Mouse (Mus musculus) lung, adult 2 months (tissue): Measurements from ENCODE around the gene Mrps7. TPM values are rescaled to one million over a fixed set of nuclear protein-coding genes. Genes with fewer than 3 reads are reported as not detected.
A peak's percentile ranks its signal among the peaks of the same experiment; 100 is the strongest.
"Not testable (repeated sequence)": the region's sequence is repeated elsewhere in the genome, so short reads cannot be mapped to it uniquely, and the experiment has no call there.

Experiments
- DNase-seq: peaks from one replicate; pipeline ENCODE4 v3.0.0; 2022
- H3K4me1 ChIP-seq: fragments of 200-500 bp; 2 replicates; pipeline ENCODE4 v1.6.1; 2011; ENCODE audit warnings: low read length; ENCODE audit not compliant: control insufficient read depth, insufficient read depth
- H3K4me3 ChIP-seq: fragments of 200-500 bp; replicated peaks from 2 replicates; pipeline ENCODE3; 2011; ENCODE audit warnings: low read depth, mild to moderate bottlenecking, control low read depth, low read length; ENCODE audit errors: extremely low read depth
- CTCF ChIP-seq: fragments of 200-500 bp; IDR thresholded peaks from 2 replicates; pipeline ENCODE4 v1.5.1; 2011; ENCODE audit warnings: mild to moderate bottlenecking, low read length, control low read depth; ENCODE audit not compliant: insufficient read depth
- POLR2A ChIP-seq: fragments of 200-500 bp; IDR thresholded peaks from 2 replicates; pipeline ENCODE4 v1.6.1; 2011; ENCODE audit warnings: low read depth, mild to moderate bottlenecking, control low read depth, low read length, borderline replicate concordance; ENCODE audit errors: extremely low read depth
- WGBS: fragments of 180-500 bp; shearing (Covaris S2); methylation state at CpG from one replicate; pipeline ENCODE4 v1.1.7; 2018; 5-methylcytosine and 5-hydroxymethylcytosine counted together
- polyA plus RNA-seq: library from polyadenylated mRNA; depleted of rRNA; stranded (reverse); fragments of >200 nt; gene quantifications from 2 replicates; pipeline ENCODE4 v1.2.3, GENCODE M21; 2012; rRNA removed

Mrps7 gene
- polyA plus RNA-seq, 1 experiment, result 15.8 TPM

- TF ChIP-seq CTCF, result no peak
- no peak for TF ChIP-seq POLR2A
- no peak overlapping the region for H3K4me3 ChIP-seq
- DNase-seq, result no peak
- 90% methylated on average over 13 of the region's 13 CpGs for WGBS
- H3K4me1 ChIP-seq, result peaks cover 3% of the 10 kb centered on the region; the same call in 1 of the 2 replicates
These were observed 40.6 kb downstream of the Mrps7 start for GRCm38 (mm10) chr11:115644308-115644707.

GRCm38 (mm10) chr11:115645498-115645897, 41.8 kb downstream of the Mrps7 start:
- WGBS, result 82% methylated on average over 14 of the region's 14 CpGs

GRCm38 (mm10) chr11:115646439-115646838, 42.7 kb downstream of the Mrps7 start:
- no peak for DNase-seq
- Histone ChIP-seq H3K4me1 (no peaks in the 10 kb centered on the region), H3K4me3 (no peak overlapping the region)
- no peak for TF ChIP-seq CTCF
- no peak for TF ChIP-seq POLR2A
- WGBS, result 86% methylated on average over 9 of the region's 9 CpGs

More at GRCm38 (mm10) chr11:115645498-115645897, 41.8 kb downstream of the Mrps7 start:
- not testable (repeated sequence) for H3K4me1 ChIP-seq, H3K4me3 ChIP-seq, DNase-seq

GRCm38 (mm10) chr11:115647459-115647858, 43.7 kb downstream of the Mrps7 start:
- DNase-seq, result peak; percentile 32
- peak; percentile 39 for TF ChIP-seq CTCF
- no peak for TF ChIP-seq POLR2A
- H3K4me1 ChIP-seq, result no peaks in the 10 kb centered on the region
- no peak overlapping the region for H3K4me3 ChIP-seq
- WGBS, result 23% methylated on average over 6 of the region's 6 CpGs

DNA sequence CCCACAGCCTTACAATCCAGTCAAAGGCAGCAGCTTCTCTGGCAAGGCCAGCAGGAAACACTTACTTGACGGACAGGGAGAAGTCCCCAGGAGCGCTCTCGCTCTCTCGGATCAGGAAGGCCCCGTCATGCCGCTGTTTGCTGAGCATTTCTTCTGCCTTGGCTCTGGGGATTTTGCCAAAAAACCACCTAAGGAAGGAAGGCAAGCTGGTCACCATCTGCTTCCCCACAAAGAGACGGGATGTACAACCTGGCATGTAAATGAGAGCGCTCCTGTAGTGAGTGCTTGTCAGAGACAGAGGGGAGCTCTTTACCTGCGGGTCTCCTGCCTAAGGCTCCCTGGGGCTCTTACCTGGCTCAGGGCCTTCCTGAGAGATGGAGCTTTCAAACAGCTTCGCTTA, 46.0 kb downstream of the Mrps7 start:
- no peak for DNase-seq
- Histone ChIP-seq H3K4me1 (no peaks in the 10 kb centered on the region), H3K4me3 (no peak overlapping the region)
- TF ChIP-seq POLR2A (no peak), CTCF (no peak)
- 50% methylated on average over 10 of the region's 10 CpGs for WGBS

- DNase-seq, result no peak
- TF ChIP-seq POLR2A (no peak), CTCF (no peak)
- H3K4me1 ChIP-seq, result no peaks in the 10 kb centered on the region; the same call in 1 of the 2 replicates
- H3K4me3 ChIP-seq, result no peak overlapping the region
- 83% methylated on average over 3 of the region's 3 CpGs for WGBS
These were observed 48.0 kb downstream of the Mrps7 start for GRCm38 (mm10) chr11:115651680-115652079.

DNA sequence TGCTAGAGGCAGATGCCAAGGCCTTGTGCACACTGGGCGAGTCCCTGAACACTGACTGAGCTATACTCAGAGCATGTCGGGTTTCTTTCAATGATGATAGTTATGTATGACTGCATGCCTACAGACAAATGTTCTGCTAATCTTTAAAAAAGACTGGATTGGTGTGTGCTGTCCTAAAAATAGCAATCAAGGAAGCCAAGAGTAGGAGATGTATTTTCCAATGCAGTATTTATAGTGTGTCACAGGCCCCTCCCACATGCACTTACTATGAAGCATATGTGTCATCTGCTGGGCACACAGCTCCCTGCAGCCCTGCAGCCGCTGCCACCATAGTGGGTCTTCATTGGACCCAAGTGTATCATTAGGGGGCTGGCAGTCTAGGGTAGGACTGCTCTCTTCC, 49.5 kb downstream of the Mrps7 start:
- 71% methylated on average over 3 of the region's 3 CpGs for WGBS
- TF ChIP-seq CTCF (no peak), POLR2A (no peak)
- H3K4me3 ChIP-seq, result no peak overlapping the region
- no peak for DNase-seq
- H3K4me1 ChIP-seq, result no peaks in the 10 kb centered on the region; the same call in 1 of the 2 replicates

DNA sequence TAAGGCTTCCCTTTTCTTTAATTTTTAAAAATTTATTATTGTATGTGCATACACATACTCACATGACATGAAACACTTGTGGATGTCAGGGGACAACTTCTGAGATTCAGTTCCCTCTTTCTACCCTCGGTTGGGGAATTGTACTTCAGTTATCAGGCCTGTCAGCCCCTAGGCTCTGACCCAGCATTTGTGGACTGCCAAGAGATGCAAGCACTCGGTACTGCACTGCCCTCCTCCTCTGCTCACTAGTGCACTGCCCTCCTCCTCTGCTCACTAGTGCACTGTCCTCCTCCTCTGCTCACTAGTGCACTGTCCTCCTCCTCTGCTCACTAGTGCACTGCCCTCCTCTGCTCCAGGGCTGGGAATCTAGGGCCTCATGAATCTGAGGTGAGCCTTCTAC, 50.4 kb downstream of the Mrps7 start:
- Histone ChIP-seq H3K4me1 (no peaks in the 10 kb centered on the region; the same call in 1 of the 2 replicates), H3K4me3 (no peak overlapping the region)
- TF ChIP-seq POLR2A (no peak), CTCF (no peak)
- 53% methylated on average over 2 of the region's 2 CpGs for WGBS
- DNase-seq, result no peak

Other genes starting within 250 kb of the Mrps7 start
- gene Hid1, start 236.2 kb upstream of the Mrps7 start, polyA plus RNA-seq, result 43.3 and 45.0 TPM in 2 replicates
- 29.1 and 33.8 TPM in 2 replicates for gene Cdr2l, start 222.0 kb upstream of the Mrps7 start, polyA plus RNA-seq
- gene Mrpl58, start 200.2 kb upstream of the Mrps7 start, polyA plus RNA-seq, result 52.3 and 80.8 TPM in 2 replicates
- gene Atp5h, start 184.0 kb upstream of the Mrps7 start, polyA plus RNA-seq, result 52.4 and 108 TPM in 2 replicates
- 33.3 and 36.6 TPM in 2 replicates for gene Kctd2, start 183.8 kb upstream of the Mrps7 start, polyA plus RNA-seq
- gene Trim80, start 163.4 kb upstream of the Mrps7 start, polyA plus RNA-seq, result 0.07 and 0.13 TPM in 2 replicates
- 0.80 and 0.95 TPM in 2 replicates for gene Slc16a5, start 141.5 kb upstream of the Mrps7 start, polyA plus RNA-seq
- 11.6 and 12.0 TPM in 2 replicates for gene Armc7, start 128.3 kb upstream of the Mrps7 start, polyA plus RNA-seq
- 47.1 and 54.9 TPM in 2 replicates for gene Nt5c, start 112.1 kb upstream of the Mrps7 start, polyA plus RNA-seq
- 114 and 147 TPM in 2 replicates for gene Jpt1, start 89.5 kb upstream of the Mrps7 start, polyA plus RNA-seq
- 43.5 and 67.9 TPM in 2 replicates for gene Sumo2, start 67.6 kb upstream of the Mrps7 start, polyA plus RNA-seq
- gene Nup85, start 39.5 kb upstream of the Mrps7 start, polyA plus RNA-seq, result 32.8 and 41.8 TPM in 2 replicates
- 28.9 and 40.4 TPM in 2 replicates for gene Gga3, start 126 bp downstream of the Mrps7 start, polyA plus RNA-seq
- 82.0 and 108 TPM in 2 replicates for gene Mif4gd, start 9.0 kb downstream of the Mrps7 start, polyA plus RNA-seq
- 38.4 and 45.9 TPM in 2 replicates for gene Slc25a19, start 24.4 kb downstream of the Mrps7 start, polyA plus RNA-seq
- gene Grb2, start 104.7 kb downstream of the Mrps7 start, polyA plus RNA-seq, result 38.3 and 46.6 TPM in 2 replicates
- gene Tmem94, start 161.5 kb downstream of the Mrps7 start, polyA plus RNA-seq, result 100.0 and 107 TPM in 2 replicates
- gene Caskin2, start 209.7 kb downstream of the Mrps7 start, polyA plus RNA-seq, result 105 and 144 TPM in 2 replicates
- 28.9 and 31.3 TPM in 2 replicates for gene Tsen54, start 210.8 kb downstream of the Mrps7 start, polyA plus RNA-seq
- 91.8 and 94.0 TPM in 2 replicates for gene Llgl2, start 220.1 kb downstream of the Mrps7 start, polyA plus RNA-seq